Mouse (Mus musculus): ENCODE measurements at regions not wholly inside any gene's neighbourhood (a gene's known extent, or its start where the extent isn't known, plus 50 kb on each side); places are given as distances from the start of the nearest gene placed in this dataset.
"Not testable (repeated sequence)": the region's sequence is repeated elsewhere in the genome, so short reads cannot be mapped to it uniquely, and the experiment has no call there.

GRCm38 (mm10) chr2:10658317-10658716, 288.0 kb downstream of the Sfmbt2 start:
- no peak overlapping the region for H3K27ac ChIP-seq (ENCODE audit: insufficient read depth, low read depth, low read length)
- H3K4me3 ChIP-seq (ENCODE audit: insufficient read depth, low read depth, low read length), result no peak overlapping the region
- no peaks in the 10 kb centered on the region for H3K4me1 ChIP-seq (ENCODE audit: control insufficient read depth, insufficient read depth, low read length)
- 76% methylated on average over 4 of the region's 4 CpGs for WGBS
- no peak for TF ChIP-seq POLR2A (IDR thresholded peaks at IDR 0.05; ENCODE audit: insufficient read depth, low read depth, low read length)
- TF ChIP-seq CTCF (IDR thresholded peaks at IDR 0.05; ENCODE audit: insufficient read depth, low read depth, low read length), result no peak

DNA sequence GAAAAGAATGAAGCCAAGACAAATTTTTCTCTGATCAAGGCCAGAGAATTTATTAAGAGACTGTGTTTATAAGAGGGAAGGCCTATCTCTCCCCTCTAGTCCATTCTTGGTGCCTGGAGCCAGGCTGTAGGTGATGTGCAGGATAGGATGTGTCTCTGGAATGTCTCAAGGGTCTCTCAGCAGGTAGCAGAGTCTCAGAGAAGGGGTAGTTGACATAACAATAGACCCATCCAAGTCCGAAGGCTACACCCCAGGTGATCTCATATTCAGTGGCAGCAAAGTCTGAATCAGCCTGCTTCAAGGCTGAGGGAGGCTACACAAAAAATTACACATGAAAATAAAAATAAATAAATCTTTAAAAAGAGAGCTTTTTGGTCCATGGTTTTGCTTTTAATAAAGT, 297.6 kb downstream of the Sfmbt2 start:
- 75% methylated on average over 1 of the region's 1 CpGs for WGBS
- H3K4me1 ChIP-seq (ENCODE audit: control insufficient read depth, insufficient read depth, low read length); H3K27ac ChIP-seq (ENCODE audit: insufficient read depth, low read depth, low read length): not testable (repeated sequence)

GRCm38 (mm10) chr2:10670423-10671298, 300.4 kb downstream of the Sfmbt2 start:
- H3K4me1 ChIP-seq (ENCODE audit: control insufficient read depth, insufficient read depth, low read length), result no peaks in the 10 kb centered on the region

More for the DNA sequence above, 297.6 kb downstream of the Sfmbt2 start:
- H3K4me3 ChIP-seq (ENCODE audit: insufficient read depth, low read depth, low read length), result not testable (repeated sequence)

GRCm38 (mm10) chr2:10671299-10671632, 301.0 kb downstream of the Sfmbt2 start:
- no peak overlapping the region for H3K4me3 ChIP-seq (ENCODE audit: insufficient read depth, low read depth, low read length)
- 30% methylated on average over 2 of the region's 2 CpGs for WGBS
- no peak for TF ChIP-seq POLR2A (IDR thresholded peaks at IDR 0.05; ENCODE audit: insufficient read depth, low read depth, low read length)
- no peak for TF ChIP-seq CTCF (IDR thresholded peaks at IDR 0.05; ENCODE audit: insufficient read depth, low read depth, low read length)
- H3K4me1 ChIP-seq (ENCODE audit: control insufficient read depth, insufficient read depth, low read length), result no peaks in the 10 kb centered on the region
- H3K27ac ChIP-seq (ENCODE audit: insufficient read depth, low read depth, low read length), result no peak overlapping the region

More at GRCm38 (mm10) chr2:10670423-10671298, 300.4 kb downstream of the Sfmbt2 start:
- no peak overlapping the region for H3K27ac ChIP-seq (ENCODE audit: insufficient read depth, low read depth, low read length)
- 19% methylated on average over 7 of the region's 7 CpGs for WGBS
- H3K4me3 ChIP-seq (ENCODE audit: insufficient read depth, low read depth, low read length), result no peak overlapping the region
- no peak for TF ChIP-seq CTCF (IDR thresholded peaks at IDR 0.05; ENCODE audit: insufficient read depth, low read depth, low read length)
- no peak for TF ChIP-seq POLR2A (IDR thresholded peaks at IDR 0.05; ENCODE audit: insufficient read depth, low read depth, low read length)

DNA sequence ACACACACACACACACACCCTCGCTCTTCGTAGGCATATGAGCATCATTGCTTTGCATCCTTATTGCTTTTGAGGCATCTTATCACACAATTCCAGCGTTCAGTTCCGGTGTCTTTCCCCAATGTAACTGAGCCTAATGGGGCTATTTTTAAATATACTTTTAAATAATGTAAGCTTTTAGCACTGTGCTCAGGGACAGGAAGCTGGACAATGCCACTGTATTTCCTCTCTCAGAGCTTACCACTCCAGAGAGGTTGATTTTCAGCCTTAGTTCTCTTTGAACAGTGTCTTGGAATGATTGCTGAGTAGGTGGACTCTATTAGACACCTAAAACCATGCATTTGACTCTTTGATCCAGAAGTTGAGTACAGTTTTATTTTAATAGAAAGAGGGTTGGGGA, 301.9 kb downstream of the Sfmbt2 start:
- WGBS, result 84% methylated on average over 4 of the region's 4 CpGs

DNA sequence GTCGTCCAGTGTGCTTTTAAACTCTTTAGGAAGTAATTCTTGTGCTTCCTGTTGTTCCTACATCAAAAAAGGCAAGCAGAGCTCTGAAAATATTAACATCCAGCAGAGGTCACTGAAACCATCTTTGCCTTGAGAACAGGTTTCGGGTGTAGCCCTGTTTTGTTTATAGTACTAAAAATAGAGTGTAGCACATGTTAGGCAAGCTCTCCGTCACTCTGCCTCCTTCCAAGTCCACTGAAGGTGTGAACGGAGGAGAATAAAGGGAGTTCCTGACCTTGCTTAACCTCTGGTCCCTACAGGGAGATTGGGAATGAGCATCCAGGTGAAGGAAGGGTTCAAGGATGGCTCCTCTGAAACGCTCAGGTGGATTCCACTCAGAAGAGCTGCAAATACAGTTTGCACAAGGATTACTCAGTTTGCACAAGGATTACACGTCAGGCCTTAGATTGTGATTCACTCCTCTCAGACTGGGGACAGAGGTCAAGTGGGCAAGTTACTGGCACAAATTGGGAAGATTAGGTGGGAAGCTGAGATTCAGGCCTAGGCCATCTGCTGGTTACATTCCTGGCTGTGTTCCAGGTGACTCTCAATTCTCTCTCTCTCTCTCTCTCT, 304.5 kb downstream of the Sfmbt2 start:
- Histone ChIP-seq H3K4me3 (ENCODE audit: insufficient read depth, low read depth, low read length) (no peak overlapping the region), H3K4me1 (ENCODE audit: control insufficient read depth, insufficient read depth, low read length) (no peaks in the 10 kb centered on the region), H3K27ac (ENCODE audit: insufficient read depth, low read depth, low read length) (no peak overlapping the region)
- TF ChIP-seq CTCF (IDR thresholded peaks at IDR 0.05; ENCODE audit: insufficient read depth, low read depth, low read length), result no peak
- no peak for TF ChIP-seq POLR2A (IDR thresholded peaks at IDR 0.05; ENCODE audit: insufficient read depth, low read depth, low read length)
- WGBS, result 71% methylated on average over 6 of the region's 6 CpGs

More for the DNA sequence above, 301.9 kb downstream of the Sfmbt2 start:
- no peak for TF ChIP-seq CTCF (IDR thresholded peaks at IDR 0.05; ENCODE audit: insufficient read depth, low read depth, low read length)
- no peak for TF ChIP-seq POLR2A (IDR thresholded peaks at IDR 0.05; ENCODE audit: insufficient read depth, low read depth, low read length)
- Histone ChIP-seq H3K27ac (ENCODE audit: insufficient read depth, low read depth, low read length) (no peak overlapping the region), H3K4me1 (ENCODE audit: control insufficient read depth, insufficient read depth, low read length) (no peaks in the 10 kb centered on the region), H3K4me3 (ENCODE audit: insufficient read depth, low read depth, low read length) (no peak overlapping the region)

DNA sequence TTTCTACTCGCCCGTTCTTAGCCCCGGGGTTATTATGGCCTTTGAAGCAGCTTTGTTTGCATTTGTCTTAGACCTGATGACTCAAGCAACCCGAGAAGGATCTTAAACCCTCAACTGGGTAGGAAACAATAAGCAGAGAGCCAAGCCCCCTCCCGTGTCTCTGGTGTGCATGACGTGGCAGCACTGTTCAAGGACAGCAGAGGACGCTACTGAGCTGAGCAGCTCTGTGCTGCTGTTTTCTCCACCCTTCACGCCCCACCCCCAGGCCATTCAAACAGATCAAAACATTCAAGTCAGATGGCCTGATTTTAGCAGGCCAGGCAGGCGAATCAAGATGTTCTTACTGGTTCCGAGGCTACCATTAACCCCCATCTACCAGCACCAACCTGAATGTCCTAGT, 331.1 kb downstream of the Sfmbt2 start:
- no peak overlapping the region for H3K27ac ChIP-seq (ENCODE audit: insufficient read depth, low read depth, low read length)
- H3K4me3 ChIP-seq (ENCODE audit: insufficient read depth, low read depth, low read length), result no peak overlapping the region
- TF ChIP-seq CTCF (IDR thresholded peaks at IDR 0.05; ENCODE audit: insufficient read depth, low read depth, low read length) (peak; percentile 30; the same call in 1 of the 2 replicates), POLR2A (IDR thresholded peaks at IDR 0.05; ENCODE audit: insufficient read depth, low read depth, low read length) (no peak)
- WGBS, result 36% methylated on average over 10 of the region's 10 CpGs
- H3K4me1 ChIP-seq (ENCODE audit: control insufficient read depth, insufficient read depth, low read length), result no peaks in the 10 kb centered on the region

- 75% methylated on average over 5 of the region's 5 CpGs for WGBS
- H3K27ac ChIP-seq (ENCODE audit: insufficient read depth, low read depth, low read length), result no peak overlapping the region
- H3K4me1 ChIP-seq (ENCODE audit: control insufficient read depth, insufficient read depth, low read length), result no peaks in the 10 kb centered on the region
- TF ChIP-seq POLR2A (IDR thresholded peaks at IDR 0.05; ENCODE audit: insufficient read depth, low read depth, low read length) (no peak), CTCF (IDR thresholded peaks at IDR 0.05; ENCODE audit: insufficient read depth, low read depth, low read length) (no peak)
- H3K4me3 ChIP-seq (ENCODE audit: insufficient read depth, low read depth, low read length), result no peak overlapping the region
These were observed 348.1 kb downstream of the Sfmbt2 start for GRCm38 (mm10) chr2:10718366-10718765.

GRCm38 (mm10) chr2:10734337-10734736, 364.0 kb downstream of the Sfmbt2 start:
- WGBS, result 94% methylated on average over 5 of the region's 5 CpGs
- H3K27ac ChIP-seq (ENCODE audit: insufficient read depth, low read depth, low read length); H3K4me1 ChIP-seq (ENCODE audit: control insufficient read depth, insufficient read depth, low read length); H3K4me3 ChIP-seq (ENCODE audit: insufficient read depth, low read depth, low read length): not testable (repeated sequence)
